Mouse (Mus musculus): ENCODE data around the gene Vmn1r54.

- TF ChIP-seq FLI1 (IDR thresholded peaks at IDR 0.05; ENCODE audit: low read length), result no peak
- no peak for TF ChIP-seq GATA1 (IDR thresholded peaks at IDR 0.05; ENCODE audit: borderline replicate concordance, low read length)
Observed at GRCm38 (mm10) chr6:90246000-90246399, at the start of gene Vmn1r54.

All from megakaryocyte, embryonic 14.5 days (primary cell).